Mouse (Mus musculus) bone marrow, adult 2 months (tissue): ENCODE measurements at regions not wholly inside any gene's neighbourhood (a gene's known extent, or its start where the extent isn't known, plus 50 kb on each side); places are given as distances from the start of the nearest gene placed in this dataset.

Experiments
- H3K27ac ChIP-seq: fragments of 200-500 bp; 2 replicates; pipeline ENCODE4 v1.5.1; 2012; ENCODE audit warnings: low read depth, mild to moderate bottlenecking, control low read depth, inconsistent platforms, low read length; ENCODE audit not compliant: control insufficient read depth, poor library complexity, insufficient read depth
- H3K4me1 ChIP-seq: fragments of 200-500 bp; 2 replicates; pipeline ENCODE4 v1.6.1; 2011; ENCODE audit warnings: low read length; ENCODE audit not compliant: control insufficient read depth, insufficient read depth
- H3K4me3 ChIP-seq: fragments of 200-500 bp; replicated peaks from 2 replicates; pipeline ENCODE3; 2011; ENCODE audit warnings: mild to moderate bottlenecking, low read depth, low read length, control low read depth; ENCODE audit not compliant: control insufficient read depth
- CTCF ChIP-seq: fragments of 200-500 bp; IDR thresholded peaks from 2 replicates; pipeline ENCODE4 v1.5.1; 2011; ENCODE audit warnings: low read length, control low read depth; ENCODE audit not compliant: control insufficient read depth, insufficient read depth
- POLR2A ChIP-seq: fragments of 200-500 bp; IDR thresholded peaks from 2 replicates; pipeline ENCODE4 v1.6.1; 2011; ENCODE audit warnings: low read depth, mild to moderate bottlenecking, control low read depth, low read length, borderline replicate concordance; ENCODE audit not compliant: control insufficient read depth
- WGBS: fragments of 180-500 bp; shearing (Covaris S2); methylation state at CpG from one replicate; pipeline ENCODE4 v1.1.7; 2018; 5-methylcytosine and 5-hydroxymethylcytosine counted together

DNA sequence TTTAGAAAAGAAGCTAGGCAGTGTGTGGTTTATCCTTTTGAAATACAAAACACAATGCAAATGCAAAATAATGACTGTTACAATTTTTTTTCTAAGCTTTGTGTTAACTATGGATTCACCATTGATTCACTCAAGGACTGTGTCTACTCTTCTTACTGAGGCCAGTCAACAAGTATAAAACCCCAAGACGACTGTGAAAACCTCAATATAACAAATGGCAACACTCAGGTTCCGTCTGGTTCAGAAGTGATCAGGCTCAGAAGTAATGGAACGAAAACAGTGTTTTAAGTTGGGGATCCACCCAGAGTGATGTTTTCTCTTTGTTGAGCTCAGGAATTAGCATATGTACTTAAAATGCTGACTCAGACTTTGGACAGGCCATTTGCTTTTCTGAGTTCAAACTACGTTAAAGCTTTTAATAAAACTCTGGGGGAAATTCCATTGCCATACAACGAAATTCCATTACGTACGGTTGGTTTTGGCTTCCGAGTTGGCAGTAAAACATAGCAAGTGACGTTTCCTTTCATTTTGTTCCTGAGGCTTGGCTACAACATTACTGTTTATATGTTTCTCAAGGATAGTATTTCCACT, 356.6 kb upstream of the Atp2b1 start:
- 83% methylated on average over 9 of the region's 9 CpGs for WGBS
- Histone ChIP-seq H3K27ac (no peak overlapping the region), H3K4me1 (no peaks in the 10 kb centered on the region), H3K4me3 (no peak overlapping the region)
- TF ChIP-seq CTCF (no peak), POLR2A (no peak)

DNA sequence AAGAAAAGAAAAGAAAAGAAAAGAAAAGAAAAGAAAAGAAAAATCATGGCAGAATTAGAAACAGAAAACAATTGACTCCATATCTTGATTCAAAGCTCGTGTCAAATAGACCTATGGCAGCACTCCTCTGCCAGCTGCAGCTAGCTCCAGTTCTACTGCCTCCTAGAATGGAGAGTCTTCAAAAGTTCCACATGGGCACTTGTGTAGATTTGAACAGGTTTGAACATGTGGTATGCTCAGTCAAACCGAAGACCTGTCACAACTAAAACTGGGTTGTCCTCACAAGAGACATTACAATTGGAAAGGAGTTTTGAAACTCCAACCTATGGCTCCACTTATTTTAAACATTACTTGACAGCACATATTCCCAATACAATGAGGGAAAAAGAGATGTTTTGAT, 355.6 kb upstream of the Atp2b1 start:
- TF ChIP-seq CTCF (no peak), POLR2A (no peak)
- WGBS: 79% methylated on average over 2 of the region's 2 CpGs

DNA sequence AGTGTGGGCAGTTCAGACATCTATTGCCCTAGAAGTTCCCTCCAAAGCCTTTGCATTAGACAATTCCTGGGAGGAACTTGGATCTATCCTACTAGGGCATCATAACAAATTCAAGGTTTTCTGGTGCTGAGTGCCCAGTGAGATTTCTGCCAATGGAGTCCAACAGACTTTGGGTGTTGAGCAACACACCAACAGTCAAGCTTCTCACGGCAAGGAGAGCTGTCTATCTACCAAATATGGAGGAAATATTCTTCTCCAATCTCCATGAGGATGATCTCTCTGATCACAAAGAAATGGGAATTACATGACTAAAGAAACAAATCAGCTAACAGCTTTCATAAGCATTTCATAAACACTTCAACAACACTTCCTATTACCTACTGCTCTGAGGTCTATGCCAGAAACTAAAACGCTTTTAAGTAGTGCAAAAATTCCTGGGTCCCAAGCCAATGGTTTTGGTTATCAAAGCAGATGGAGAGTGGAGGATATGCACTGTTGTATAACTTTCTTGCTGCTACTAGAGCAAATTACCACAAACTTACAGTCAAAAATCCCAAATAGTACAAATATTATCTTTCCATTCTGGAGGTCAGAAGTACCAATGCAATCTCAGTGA, 351.8 kb upstream of the Atp2b1 start:
- Histone ChIP-seq H3K4me1 (no peaks in the 10 kb centered on the region), H3K4me3 (no peak overlapping the region), H3K27ac (no peak overlapping the region)
- 76% methylated on average over 2 of the region's 2 CpGs for WGBS
- TF ChIP-seq CTCF (no peak), POLR2A (no peak)

More for the DNA sequence above, 355.6 kb upstream of the Atp2b1 start:
- Histone ChIP-seq H3K4me1 (no peaks in the 10 kb centered on the region), H3K4me3 (no peak overlapping the region), H3K27ac (no peak overlapping the region)

DNA sequence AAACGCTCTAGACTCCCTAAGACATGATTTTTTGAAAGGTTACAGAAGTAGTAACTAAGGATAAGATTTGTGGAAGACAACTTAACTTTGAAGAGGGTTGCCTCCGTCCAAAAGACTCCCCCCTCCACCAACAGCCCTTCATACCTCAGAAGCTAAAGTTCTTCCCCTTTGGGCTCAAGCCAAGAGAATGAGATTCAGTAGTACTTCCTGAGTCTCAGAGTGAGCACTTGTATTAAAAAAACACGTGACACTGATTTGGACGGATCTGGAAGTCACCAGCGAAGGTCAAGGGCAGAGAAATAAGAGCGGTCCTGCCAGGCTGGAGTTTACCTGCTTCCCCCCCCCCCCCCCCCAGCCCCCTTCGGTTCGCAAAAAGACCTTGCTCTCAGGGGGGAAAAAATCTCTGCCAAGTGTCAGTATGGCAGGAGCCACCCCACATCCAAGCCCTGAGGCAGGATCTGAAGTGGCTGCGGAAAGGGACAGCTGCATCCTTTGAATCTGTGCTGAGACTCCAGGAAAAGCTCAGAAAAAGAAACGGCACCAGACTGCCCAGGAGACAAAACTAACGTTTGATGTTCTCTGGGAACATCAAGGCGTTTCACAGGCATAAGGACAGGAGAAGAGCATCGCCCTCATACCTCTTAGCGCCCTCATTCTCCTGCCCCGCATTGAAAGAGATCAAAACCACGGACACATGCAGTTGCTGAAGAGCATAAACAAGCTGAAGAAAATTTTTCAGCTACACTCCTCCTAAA, 341.2 kb upstream of the Atp2b1 start:
- Histone ChIP-seq H3K4me3 (no peak overlapping the region), H3K4me1 (no peaks in the 10 kb centered on the region), H3K27ac (no peak overlapping the region)
- TF ChIP-seq CTCF (no peak), POLR2A (no peak)
- WGBS: 47% methylated on average over 16 of the region's 16 CpGs

DNA sequence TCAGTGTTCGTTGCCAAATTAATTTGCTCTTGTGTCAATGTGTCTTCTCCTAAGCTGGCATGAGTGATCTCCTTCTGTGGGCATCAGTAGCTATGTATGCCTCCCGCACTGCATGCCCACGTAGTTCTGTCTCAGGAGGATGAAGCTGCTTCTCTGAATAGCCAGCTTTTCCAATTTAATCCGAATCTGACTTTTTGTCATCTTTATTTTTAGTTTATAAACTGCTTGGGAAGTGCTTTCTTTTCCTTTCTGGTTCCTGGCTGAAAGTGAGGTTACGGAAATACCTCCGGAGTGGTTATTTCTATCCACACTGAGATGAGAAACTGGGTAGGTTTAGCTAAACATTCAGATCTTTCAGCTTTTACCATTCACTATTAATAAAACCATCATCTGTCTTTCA, 337.2 kb upstream of the Atp2b1 start:
- 72% methylated on average over 6 of the region's 6 CpGs for WGBS
- TF ChIP-seq POLR2A: no peak
- no peak for TF ChIP-seq CTCF
- Histone ChIP-seq H3K4me3 (no peak overlapping the region), H3K4me1 (no peaks in the 10 kb centered on the region), H3K27ac (no peak overlapping the region)

DNA sequence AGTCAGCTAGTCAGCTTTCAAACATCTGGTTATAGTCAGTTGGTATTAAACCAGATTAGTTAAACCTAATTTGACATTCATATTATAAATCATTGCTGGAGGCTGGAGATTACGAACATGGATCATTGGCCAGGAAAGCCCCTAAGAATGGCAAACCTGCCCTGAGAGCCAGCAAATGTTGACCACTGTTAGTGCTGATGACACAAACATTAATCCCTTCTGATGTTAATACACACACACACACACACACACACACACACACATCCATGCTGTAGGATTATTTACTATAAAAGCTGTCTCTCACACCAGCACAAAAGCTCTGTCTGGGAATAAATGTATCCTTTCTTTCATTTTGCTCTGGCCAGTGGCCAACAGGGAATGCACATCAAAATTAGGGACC, 329.4 kb upstream of the Atp2b1 start:
- Histone ChIP-seq H3K4me3 (no peak overlapping the region), H3K27ac (no peak overlapping the region), H3K4me1 (no peaks in the 10 kb centered on the region)
- TF ChIP-seq POLR2A (no peak), CTCF (no peak)
- 85% methylated on average over 1 of the region's 1 CpGs for WGBS

DNA sequence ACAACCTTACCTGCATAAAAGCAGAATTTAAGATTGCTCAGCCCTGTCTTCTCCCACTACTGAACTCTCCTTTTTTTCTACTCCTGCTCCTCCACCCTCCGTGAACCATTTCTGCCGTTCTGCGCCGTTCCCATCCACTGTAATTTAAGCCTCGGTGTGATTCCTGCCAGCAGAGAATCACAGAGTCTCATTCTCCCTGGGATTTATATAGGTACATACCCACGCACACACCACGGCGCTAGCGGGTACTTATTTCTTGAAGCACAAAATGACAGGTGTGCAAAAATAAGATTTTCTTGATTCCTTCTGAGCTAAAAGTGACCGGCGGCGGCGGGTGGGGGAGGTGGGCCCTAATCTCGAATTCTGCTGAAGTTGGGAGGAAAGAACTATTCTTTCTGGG, 324.5 kb upstream of the Atp2b1 start:
- Histone ChIP-seq H3K27ac (no peak overlapping the region), H3K4me3 (no peak overlapping the region), H3K4me1 (no peaks in the 10 kb centered on the region)
- 89% methylated on average over 14 of the region's 14 CpGs for WGBS
- no peak for TF ChIP-seq POLR2A
- no peak for TF ChIP-seq CTCF

DNA sequence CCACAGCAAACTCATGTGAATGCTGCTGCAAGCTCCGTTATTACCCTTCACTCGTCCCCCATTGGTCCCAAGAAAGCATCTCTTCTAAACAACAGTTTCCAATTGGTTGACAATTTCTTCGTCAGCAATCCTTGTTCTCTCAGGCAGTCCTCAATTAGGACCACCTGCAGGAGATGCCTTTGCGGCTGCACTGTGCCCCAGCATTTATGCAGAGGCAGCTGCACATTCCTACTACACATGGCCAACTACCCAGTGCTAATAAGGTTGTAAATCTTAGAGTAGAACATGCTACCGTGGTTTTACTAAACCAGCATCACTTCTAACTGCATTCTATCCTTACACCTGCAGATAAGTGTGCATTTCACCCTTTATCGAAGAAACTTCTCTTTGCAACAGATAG, 322.1 kb upstream of the Atp2b1 start:
- Histone ChIP-seq H3K4me1 (no peaks in the 10 kb centered on the region), H3K27ac (no peak overlapping the region), H3K4me3 (no peak overlapping the region)
- WGBS: 80% methylated on average over 6 of the region's 6 CpGs
- TF ChIP-seq CTCF (no peak), POLR2A (no peak)
